Mouse (Mus musculus) thymus, postnatal 10 days (tissue): ENCODE results near the gene Map3k3.
"Not testable (repeated sequence)": the region's sequence is repeated elsewhere in the genome, so short reads cannot be mapped to it uniquely, and the experiment has no call there.

Source experiments
- DNase-seq, 2 experiments: peaks; one replicate each; pipeline ENCODE4 v3.0.0; 2021; ENCODE audit warnings: low spot score in 2 of 2

Gene Map3k3

GRCm38 (mm10) chr11:106192657-106193370 is 108.4 kb downstream of the Map3k3 start:
- DNase-seq: no peak

- DNase-seq: peak; percentile 96 to 98
These were observed 109.2 kb downstream of the Map3k3 start for GRCm38 (mm10) chr11:106193371-106194154.

- no peak for DNase-seq
These were observed 109.7 kb downstream of the Map3k3 start for GRCm38 (mm10) chr11:106194155-106194541.

- DNase-seq: no peak
These were observed 110.5 kb downstream of the Map3k3 start for GRCm38 (mm10) chr11:106194891-106195290.

GRCm38 (mm10) chr11:106195341-106195740 is 110.9 kb downstream of the Map3k3 start:
- no peak for DNase-seq

GRCm38 (mm10) chr11:106198277-106198676 is 113.9 kb downstream of the Map3k3 start:
- DNase-seq: no peak

- DNase-seq: not testable (repeated sequence)
These were observed 115.6 kb downstream of the Map3k3 start for GRCm38 (mm10) chr11:106199997-106200396.

- no peak for DNase-seq
These were observed 116.3 kb downstream of the Map3k3 start for GRCm38 (mm10) chr11:106200756-106201155.

- DNase-seq: no peak
These were observed 117.1 kb downstream of the Map3k3 start for GRCm38 (mm10) chr11:106201337-106202122.

GRCm38 (mm10) chr11:106202123-106202465 is 117.7 kb downstream of the Map3k3 start, which contains the start of gene Strada:
Gene Strada (minus strand): TSS chr11:106202168.
- DNase-seq: no peak
